Mouse (Mus musculus): Measurements from ENCODE around the gene Gm3194. TPM values are rescaled to one million over a fixed set of nuclear protein-coding genes. Genes with fewer than 3 reads are reported as not detected.
"Not testable (repeated sequence)": the region's sequence is repeated elsewhere in the genome, so short reads cannot be mapped to it uniquely, and the experiment has no call there.

Gene Gm3194
- total RNA-seq (2021), result 1 to 10 TPM; 4.3 to 5.6 TPM
- long read RNA-seq, experiment 1, partial matches to known transcripts, result 1 of 1 reads
- long read RNA-seq, experiment 1, other reads (novel, unspliced or antisense), result 0 of 1 reads
- long read RNA-seq, experiment 2, partial matches to known transcripts, result 0 of 2 reads
- long read RNA-seq, experiment 2, other reads (novel, unspliced or antisense), result 2 of 2 reads

GRCm38 (mm10) chr14:5455367-5455766, at the start of gene Gm3194:
TSS of gene Gm3194 (minus strand) at chr14:5455467.
- not testable (repeated sequence) for DNase-seq (ENCODE audit: low spot score in 2 of 2)

- not testable (repeated sequence) for DNase-seq (ENCODE audit: low spot score in 2 of 2)
These were observed 46.1 kb upstream of the Gm3194 start, which contains the start of gene Gm3488 for GRCm38 (mm10) chr14:5501374-5501773. TSS of gene Gm3488 (plus strand) at chr14:5501674.

GRCm38 (mm10) chr14:5483907-5484306, 28.6 kb upstream of the Gm3194 start, which contains the start of gene Gm3187:
TSS of gene Gm3187 (plus strand) at chr14:5484207.
- DNase-seq (ENCODE audit: low spot score in 2 of 2), result not testable (repeated sequence)

GRCm38 (mm10) chr14:5477730-5478129, 22.5 kb upstream of the Gm3194 start, which contains the start of gene Gm8246:
TSS of gene Gm8246 (minus strand) at chr14:5477830.
- DNase-seq (ENCODE audit: low spot score in 2 of 2), result not testable (repeated sequence)

- not testable (repeated sequence) for DNase-seq (ENCODE audit: low spot score in 2 of 2)
These were observed 5.2 kb upstream of the Gm3194 start for GRCm38 (mm10) chr14:5460469-5460868.

GRCm38 (mm10) chr14:5388949-5389348, 66.3 kb downstream of the Gm3194 start, which contains the start of gene Gm3500:
TSS of gene Gm3500 (minus strand) at chr14:5389049.
- not testable (repeated sequence) for DNase-seq (ENCODE audit: low spot score in 2 of 2)

Other genes with a start within 250 kb of the Gm3194 start
- gene Gm3526, start 194.9 kb downstream of the Gm3194 start, total RNA-seq (2021), result not detected
- not detected for gene Gm3542, start 120.5 kb downstream of the Gm3194 start, total RNA-seq (2021)
- not detected for gene Gm3500, start 66.4 kb downstream of the Gm3194 start, total RNA-seq (2021)
- not detected for gene Gm8246, start 22.4 kb upstream of the Gm3194 start, total RNA-seq (2021)
- not detected for gene Gm3187, start 28.7 kb upstream of the Gm3194 start, total RNA-seq (2021)
- gene Gm3488, start 46.2 kb upstream of the Gm3194 start, total RNA-seq (2021), result 1 to 10 TPM; 1.9 to 2.3 TPM
- gene Gm3532, start 83.0 kb upstream of the Gm3194 start, total RNA-seq (2021), result not detected
- not detected for gene Gm8265, start 177.6 kb upstream of the Gm3194 start, total RNA-seq (2021)
- not detected for gene Gm9603, start 232.0 kb upstream of the Gm3194 start, total RNA-seq (2021)